Mouse (Mus musculus) kidney, postnatal 25 days (tissue): ENCODE measurements around the gene Dlx5.
A peak's percentile ranks its signal among the peaks of the same experiment; 100 is the strongest.

Experiments used
- DNase-seq, 2 experiments: peaks; one replicate each; pipeline ENCODE4 v3.0.0; 2021; ENCODE audit warnings: mixed read lengths in 2 of 2

Gene Dlx5

DNA sequence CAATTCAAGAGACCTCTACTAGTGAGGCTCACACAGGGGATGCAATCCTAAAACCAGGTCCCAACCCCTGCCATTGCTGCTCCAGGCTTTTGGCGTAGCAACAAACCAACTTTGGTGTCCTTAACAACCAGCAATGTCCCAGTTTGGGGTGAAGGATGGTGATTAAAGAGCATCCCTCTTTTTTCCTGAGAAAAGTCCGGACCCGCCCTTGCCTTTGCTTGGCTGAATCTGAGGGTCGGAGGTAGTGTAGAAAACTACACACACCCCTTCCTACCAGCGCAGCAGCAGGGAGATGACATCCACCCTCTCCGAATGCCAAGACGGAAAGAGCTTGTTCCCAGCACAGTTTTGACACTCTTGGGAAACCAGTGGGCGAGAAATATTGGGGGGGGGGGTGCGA, 6.2 kb downstream of the Dlx5 start:
- no peak for DNase-seq

DNA sequence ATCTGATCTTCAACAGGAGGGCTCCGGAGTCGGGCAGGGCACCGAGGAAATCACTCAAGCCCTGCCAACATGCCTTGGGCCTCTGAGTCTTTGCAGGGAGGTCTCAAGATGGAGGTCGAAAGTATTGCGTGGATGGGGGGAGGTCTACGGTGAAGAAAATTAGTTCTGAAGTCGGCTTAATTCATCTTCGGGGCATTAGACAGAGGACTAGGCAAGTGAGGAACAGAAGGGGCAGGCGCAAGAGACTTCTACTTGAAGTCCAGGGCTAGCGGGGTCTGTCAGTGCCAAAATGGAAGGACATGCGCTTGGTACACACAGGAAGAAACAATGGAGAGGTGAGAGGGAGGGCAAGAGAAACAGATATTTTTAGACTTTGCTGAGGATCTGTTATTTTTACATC, 6.7 kb downstream of the Dlx5 start:
- DNase-seq, result no peak

DNA sequence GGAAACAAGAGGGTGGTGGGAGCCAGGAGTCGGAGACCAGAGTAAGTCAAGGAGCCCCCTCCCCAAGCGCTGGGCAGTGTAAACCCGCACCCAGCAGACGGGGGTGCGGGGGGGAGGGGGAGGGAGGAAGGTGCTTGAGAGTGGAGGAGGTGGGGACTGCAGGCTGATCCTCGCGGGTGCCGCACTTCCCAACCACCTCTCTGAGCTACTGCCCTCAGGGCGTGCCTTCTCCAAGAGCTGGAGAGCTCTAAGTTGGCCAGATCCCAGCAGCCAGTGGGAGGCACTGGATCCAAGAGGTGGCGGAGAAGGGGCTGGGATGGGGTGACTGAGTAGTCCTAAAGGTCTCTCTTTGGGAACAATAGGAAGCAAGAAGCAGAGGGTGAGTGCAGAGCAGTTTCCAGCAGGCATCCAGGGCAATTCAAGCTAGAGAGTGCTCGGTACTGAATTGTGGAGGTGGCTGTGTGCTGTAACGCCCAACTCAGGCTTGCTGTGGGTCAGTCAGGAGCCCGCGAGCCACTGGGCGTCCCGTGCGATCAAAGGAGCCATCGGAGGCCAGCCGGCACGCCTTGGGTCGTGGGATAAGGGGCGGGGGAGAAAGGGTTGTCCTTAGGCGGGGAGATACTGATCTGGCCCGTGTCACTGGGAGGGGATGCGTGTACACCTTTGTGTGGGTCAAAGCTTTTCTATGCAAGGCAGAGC, 7.7 kb downstream of the Dlx5 start:
- DNase-seq, result no peak

DNA sequence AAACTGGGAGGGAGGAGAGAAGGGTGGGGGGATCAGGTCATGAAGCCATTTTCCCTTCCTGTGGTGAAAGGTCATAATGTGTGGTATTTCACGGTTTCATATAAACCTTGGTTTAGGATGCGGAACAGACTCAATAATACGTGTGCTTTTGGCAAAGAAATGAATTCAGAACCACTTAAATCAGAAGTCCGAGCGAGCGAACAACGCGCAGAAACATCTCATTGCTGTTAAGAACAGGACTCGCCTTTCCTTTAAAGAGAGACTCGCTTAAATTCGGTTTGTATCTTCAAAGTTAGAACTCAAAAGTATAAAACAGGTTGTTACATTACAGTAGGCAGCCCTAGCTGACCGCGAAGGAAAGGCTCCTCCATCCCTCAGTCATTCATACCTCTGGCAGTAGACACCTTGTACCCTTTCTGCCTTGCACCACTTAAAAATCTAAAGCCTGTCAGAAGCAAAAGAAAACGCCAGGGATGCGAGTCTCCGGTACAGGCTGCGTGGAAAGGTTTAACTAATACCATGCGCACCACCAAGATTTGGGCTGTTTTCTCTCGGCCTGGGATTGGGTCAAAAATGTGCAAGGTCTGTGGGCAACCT, 8.3 kb downstream of the Dlx5 start:
- no peak for DNase-seq

DNA sequence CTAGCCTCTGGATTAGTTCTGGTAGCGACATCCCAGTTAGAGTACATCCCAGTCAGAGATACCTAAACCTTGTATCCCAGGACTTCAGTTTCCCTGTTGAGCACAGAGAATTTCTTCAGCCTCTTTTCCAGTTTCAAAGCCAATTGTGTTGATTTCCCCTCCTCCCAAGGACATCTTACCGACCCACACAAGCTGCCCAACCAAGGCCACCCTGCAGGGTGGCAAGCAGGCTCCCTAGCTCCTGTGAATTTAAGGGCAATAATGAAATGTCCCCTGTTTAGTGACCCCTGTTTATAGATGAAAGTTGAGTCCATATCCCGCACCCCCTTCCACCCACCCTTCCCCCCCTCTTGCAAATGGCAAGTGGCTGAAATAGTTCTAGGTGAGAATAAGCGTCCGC, 9.0 kb downstream of the Dlx5 start:
- no peak for DNase-seq

DNA sequence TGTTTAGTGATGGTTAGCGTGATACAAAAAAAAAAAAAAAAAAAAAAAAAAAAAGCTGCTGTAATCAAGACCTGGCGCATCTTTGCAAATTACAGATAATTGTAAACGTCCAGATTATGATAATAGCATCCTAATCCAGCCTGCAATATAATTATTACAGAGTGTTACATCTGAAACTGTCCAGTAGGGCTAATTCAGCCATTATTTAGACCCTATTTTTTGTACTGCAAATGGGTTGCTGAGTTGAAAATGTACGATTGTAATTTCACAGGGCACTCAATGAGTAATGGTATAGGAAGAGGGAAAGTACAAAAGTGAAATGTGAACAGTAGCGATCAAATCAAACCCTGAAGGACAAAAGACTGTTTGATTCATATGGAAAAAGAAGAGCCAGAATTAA, 10.2 kb downstream of the Dlx5 start:
- DNase-seq, result no peak

DNA sequence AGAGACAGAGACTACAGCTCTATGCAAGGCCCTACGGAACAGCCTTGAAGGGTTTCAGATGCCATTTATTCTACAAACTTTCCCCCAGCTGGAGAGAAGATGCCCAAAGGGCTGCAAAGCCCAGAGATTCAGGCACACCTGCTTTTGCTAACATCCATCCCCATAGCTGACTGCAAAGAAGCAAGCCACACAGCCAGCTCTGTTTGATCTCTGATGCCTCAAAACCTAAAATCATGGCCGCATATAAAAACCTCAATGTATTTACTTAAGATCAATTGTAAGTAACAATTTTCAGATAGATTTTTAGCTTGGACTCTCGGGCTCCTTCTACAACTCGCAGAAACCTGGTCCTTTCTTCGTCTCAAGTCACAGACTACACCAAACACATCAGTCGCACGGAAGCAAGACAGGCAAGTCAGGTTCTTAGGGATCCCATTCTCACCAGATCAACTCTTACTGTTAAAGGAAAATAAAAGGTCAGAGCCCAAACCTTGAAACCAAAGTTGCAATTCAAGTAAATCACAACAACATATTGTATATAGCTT, 10.9 kb downstream of the Dlx5 start:
- no peak for DNase-seq

GRCm38 (mm10) chr6:6869961-6870800, 11.7 kb downstream of the Dlx5 start:
- DNase-seq, result no peak

GRCm38 (mm10) chr6:6869041-6869685, 12.7 kb downstream of the Dlx5 start:
- no peak for DNase-seq

DNA sequence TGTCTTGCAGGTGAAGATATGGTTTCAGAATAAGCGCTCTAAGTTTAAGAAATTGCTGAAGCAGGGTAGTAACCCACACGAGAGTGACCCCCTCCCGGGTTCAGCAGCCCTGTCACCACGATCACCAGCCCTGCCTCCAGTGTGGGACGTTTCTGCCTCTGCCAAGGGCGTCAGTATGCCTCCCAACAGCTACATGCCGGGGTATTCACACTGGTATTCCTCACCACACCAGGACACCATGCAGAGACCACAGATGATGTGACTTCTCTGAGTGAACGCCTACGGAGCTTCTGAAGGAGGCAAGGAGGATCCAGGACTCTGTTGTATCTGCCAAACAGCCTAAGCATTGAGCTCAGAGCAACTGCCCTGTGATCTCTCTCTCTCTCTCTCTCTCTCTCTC, 14.9 kb downstream of the Dlx5 start:
- no peak for DNase-seq

GRCm38 (mm10) chr6:6864441-6865440, 17.1 kb downstream of the Dlx5 start:
- DNase-seq, result no peak

DNA sequence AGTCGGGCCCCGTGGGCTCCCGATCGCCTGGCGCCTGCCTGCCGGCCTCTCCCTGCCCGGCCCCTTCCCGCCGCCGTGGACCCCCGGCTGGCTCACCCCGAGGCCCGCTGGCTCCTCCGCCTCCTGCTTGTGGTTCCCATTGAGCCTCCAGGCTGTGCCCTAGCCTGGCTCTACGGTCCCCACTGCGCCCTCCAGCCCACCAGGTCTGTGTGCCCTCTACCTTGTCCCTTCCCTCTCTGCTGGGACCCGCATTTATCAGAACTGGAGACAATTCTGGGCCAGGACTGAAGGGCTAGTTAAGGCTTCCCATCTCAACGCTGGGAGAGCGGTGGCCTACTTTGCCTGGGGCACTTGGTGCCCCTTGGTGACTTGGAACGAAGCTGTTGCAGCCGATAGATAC, 17.9 kb downstream of the Dlx5 start:
- peak in 1 of 2 experiments; percentile 30 for DNase-seq

GRCm38 (mm10) chr6:6863160-6863870, 18.6 kb downstream of the Dlx5 start, which contains the start of gene Dlx6:
TSS of gene Dlx6 (plus strand) at chr6:6863334.
- DNase-seq, result peak in 1 of 2 experiments; percentile 46

DNA sequence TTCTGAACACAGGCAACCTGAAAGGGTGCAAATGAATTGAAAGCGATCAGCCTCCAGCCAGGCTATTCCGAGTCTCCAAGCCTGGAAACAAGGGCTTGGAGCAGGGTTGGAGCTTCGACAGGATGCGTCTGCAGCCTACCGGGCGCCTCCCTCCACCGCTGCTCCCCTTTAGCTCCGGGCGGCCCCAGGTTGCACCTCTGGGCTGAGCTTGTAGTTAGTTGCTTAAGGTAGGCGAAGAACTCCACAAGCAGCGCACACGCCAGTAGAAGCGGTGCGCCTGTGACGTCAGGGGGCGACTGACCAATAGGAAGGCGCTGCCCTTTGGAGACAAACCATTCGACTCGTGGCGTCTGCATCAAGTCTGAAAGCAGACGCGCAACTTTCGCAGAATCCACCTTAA, 19.3 kb downstream of the Dlx5 start:
- DNase-seq, result peak; percentile 37 to 46

DNA sequence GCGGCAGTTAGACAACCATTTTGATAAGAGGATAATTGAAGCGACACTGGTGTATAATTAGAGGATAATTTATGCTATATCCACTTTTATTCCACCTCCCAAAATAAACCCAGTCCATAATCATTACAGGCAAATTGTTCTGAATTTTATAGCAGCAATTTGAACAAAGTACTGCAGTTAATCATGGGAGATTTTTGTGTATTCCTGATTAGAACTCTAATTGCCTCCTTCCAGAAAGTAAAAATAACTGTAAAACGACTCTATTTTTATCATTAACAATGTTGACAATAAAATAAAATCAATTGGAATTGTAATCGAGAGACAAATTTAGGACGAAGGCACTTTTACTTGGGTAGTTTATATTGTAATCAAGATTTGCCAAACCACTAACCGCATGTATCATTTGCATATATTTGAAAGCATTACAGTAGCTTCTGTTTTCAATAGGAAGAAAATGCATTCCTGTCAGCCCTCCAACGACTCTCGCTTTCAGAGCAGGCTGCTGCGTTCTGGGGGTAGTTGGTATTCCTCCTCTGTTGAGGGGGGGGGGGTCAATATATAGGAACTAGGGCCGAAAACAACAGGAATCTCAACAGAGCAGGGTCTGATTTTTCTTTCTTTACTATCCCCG, 20.0 kb downstream of the Dlx5 start:
- no peak for DNase-seq

DNA sequence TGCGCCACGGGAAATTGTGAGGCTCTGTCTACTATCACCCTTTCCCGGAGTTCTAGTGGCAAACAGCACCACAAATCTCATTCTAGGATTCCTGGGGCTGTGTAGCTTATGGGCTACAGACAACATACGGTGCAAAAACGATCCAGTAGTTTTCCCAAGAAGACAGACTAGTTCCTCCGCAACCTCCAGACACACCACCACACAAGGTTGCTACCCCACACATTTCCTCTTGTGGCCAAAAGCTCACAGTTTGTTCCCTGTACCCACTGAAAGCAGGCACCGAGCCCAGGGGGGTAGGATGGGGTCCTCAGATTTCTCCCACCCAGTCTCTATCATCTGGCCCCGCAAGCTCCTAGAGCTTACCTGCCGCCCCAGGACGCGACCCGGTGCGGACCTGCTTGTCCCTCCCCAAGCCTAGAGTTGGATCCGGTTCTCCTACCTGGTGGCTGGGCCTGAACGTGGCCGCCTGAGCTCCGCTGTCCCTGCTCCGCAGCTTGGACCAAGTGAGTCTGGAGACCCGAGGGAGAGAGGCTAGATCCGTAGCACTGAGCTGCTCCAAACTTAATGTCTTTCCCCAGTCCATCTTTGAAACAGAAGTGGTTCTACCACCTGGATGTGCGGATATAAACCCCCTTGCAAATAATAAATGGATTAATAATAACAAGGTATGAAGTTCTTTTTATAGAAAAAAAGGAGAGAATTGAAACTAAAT, 20.6 kb downstream of the Dlx5 start:
- DNase-seq, result no peak

- DNase-seq, result peak in 1 of 2 experiments; percentile 33
Observed at GRCm38 (mm10) chr6:6860411-6861085, 21.3 kb downstream of the Dlx5 start.

GRCm38 (mm10) chr6:6859950-6860410, 21.9 kb downstream of the Dlx5 start:
- DNase-seq, result no peak
